Mouse (Mus musculus) cerebellum, adult 2 months (tissue): ENCODE measurements around the gene Pax2.

Source experiments
- CTCF ChIP-seq: fragments of 200-500 bp; IDR thresholded peaks from 2 replicates; pipeline ENCODE4 v1.5.1; 2011; ENCODE audit warnings: low read depth, mild to moderate bottlenecking, control low read depth, low read length, moderate library complexity, borderline replicate concordance; ENCODE audit not compliant: insufficient read depth
- POLR2A ChIP-seq: fragments of 200-500 bp; IDR thresholded peaks from 2 replicates; pipeline ENCODE4 v1.6.1; 2011; ENCODE audit warnings: low read length, control low read depth, borderline replicate concordance; ENCODE audit not compliant: insufficient read depth

DNA sequence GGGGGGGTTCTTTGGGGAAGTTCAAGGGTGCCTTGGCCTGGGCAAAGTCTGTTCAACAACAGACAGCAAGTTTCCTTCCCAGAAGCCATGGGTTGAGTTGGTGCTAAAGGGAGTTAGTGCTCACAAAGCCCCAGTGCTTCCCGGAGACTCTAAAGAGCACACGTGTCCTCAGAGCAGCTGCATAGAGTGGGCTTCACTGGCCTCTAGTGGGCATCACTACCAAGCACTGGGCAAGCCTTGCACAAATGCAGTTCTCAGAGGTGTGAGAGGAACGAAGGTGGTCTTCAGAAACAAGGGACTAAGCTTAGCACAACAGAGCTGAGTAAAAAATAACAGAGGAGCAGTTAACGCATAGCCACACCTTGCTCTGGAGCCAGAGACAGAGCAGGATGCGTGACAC, 66.5 kb downstream of the Pax2 start:
- TF ChIP-seq CTCF, result no peak
- TF ChIP-seq POLR2A, result no peak
